Mouse (Mus musculus) E14TG2a.4 (cell line): ENCODE data around the gene Olfr728.

Source experiments
- CTCF ChIP-seq: conservative IDR thresholded peaks from 2 replicates; pipeline ENCODE4 v1.5.1; 2014; ENCODE audit warnings: low read length
- POU5F1 ChIP-seq: IDR thresholded peaks from 2 replicates; pipeline ENCODE4 v1.6.1; 2014; ENCODE audit warnings: low read length, borderline replicate concordance

GRCm38 (mm10) chr14:50090853-50091252 is 51.6 kb downstream of the Olfr728 start, which contains the start of gene Olfr726:
- TF ChIP-seq CTCF (no peak), POU5F1 (no peak)
